Mouse (Mus musculus) right cerebral cortex, postnatal 14 days (tissue): ENCODE results near the gene Il23a.
"Not testable (repeated sequence)": the region's sequence is repeated elsewhere in the genome, so short reads cannot be mapped to it uniquely, and the experiment has no call there.

Source experiments
- DNase-seq: peaks from one replicate; pipeline ENCODE4 v3.0.0; 2022

Gene Il23a

DNA sequence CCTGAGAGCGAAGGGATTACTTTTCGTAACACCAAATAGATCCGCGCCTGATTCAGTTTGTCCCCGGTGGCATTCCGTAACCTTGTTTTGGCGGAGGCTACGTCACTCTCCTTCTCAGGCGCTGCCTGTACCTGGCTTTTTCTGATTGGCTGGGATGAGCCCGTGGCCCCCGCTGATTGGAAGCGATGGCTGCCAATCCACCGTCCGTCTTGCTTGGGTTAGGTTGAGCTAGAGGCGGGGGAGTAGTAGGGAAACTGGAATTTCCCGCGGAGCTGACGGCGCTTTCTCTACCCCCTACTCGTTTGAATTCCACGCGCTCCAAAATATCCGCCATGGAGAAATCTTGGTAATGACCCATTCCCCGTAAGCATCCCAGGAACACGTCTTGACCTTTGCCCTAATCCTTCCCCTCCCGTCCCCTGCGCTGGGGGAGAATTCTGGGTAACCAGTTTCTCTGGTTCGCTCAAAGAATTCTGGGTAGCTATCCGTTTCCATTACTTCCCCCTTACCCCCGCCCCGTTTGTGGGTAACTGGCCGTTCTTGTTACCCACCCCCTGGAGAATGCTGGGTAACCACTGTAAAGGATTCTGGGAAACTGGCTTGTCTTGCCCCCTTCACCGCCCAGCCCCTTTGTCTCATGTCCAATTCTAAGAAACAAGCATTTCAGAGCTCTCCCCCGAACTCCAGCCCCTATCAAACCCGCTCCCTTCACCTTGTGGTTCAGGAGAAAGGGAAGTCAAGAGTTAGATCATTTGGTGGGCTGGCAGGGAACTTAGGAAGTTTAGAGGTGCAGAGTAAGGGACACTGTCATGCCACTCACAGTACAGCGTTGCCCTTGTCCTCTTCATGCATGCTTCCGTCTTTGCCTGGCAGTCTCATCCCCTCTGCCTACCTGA, 4.8 kb upstream of the Il23a start, which contains the start of gene Pan2:
Gene Pan2 (plus strand): TSS at position 210 of the 896 bp plus-strand sequence.
- peak; percentile 98 for DNase-seq

- no peak for DNase-seq
Measured at GRCm38 (mm10) chr10:128302785-128303125, 4.2 kb upstream of the Il23a start.

DNA sequence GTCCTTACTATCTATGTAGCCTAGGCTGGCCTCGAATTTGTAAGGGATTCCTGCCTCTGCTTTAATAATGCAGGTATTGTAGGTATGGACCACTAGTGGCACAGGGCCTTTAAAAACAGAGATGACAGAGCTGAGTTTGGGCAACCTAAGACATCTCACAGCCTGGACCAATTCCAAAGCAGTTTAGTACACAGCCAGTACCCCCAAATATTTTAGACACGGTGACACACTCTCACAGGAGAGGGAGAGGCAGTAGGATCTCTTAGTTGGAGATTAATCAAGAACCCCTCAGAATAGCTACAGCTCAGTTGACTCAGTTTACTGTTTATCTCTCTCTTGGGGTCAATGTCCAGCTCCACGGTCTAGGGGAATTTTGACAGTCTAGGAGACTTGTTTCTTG, 3.8 kb upstream of the Il23a start:
- DNase-seq: no peak

- DNase-seq: no peak
Measured at GRCm38 (mm10) chr10:128298243-128298642, 309 bp downstream of the Il23a start.

- DNase-seq: no peak
Measured at GRCm38 (mm10) chr10:128297622-128298021, 930 bp downstream of the Il23a start.

- no peak for DNase-seq
Measured at GRCm38 (mm10) chr10:128297221-128297620, 1.3 kb downstream of the Il23a start.

- no peak for DNase-seq
Measured at GRCm38 (mm10) chr10:128296370-128297090, 2.0 kb downstream of the Il23a start.

DNA sequence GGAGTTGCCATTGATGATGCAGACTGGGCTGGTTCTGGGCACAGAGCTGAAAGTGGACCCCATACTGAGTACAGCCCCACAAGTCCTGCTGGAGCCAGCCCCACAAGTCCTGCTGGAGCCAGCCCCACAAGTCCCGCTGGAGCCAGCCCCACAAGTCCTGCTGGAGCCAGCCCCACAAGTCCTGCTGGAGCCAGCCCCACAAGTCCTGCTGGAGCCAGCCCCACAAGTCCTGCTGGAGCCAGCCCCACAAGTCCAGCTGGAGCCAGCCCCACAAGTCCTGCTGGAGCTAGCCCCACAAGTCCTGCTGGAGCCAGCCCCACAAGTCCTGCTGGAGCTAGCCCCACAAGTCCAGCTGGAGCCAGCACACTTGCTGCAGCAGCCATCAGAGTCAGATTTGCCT, 8.0 kb downstream of the Il23a start:
- DNase-seq: not testable (repeated sequence)

DNA sequence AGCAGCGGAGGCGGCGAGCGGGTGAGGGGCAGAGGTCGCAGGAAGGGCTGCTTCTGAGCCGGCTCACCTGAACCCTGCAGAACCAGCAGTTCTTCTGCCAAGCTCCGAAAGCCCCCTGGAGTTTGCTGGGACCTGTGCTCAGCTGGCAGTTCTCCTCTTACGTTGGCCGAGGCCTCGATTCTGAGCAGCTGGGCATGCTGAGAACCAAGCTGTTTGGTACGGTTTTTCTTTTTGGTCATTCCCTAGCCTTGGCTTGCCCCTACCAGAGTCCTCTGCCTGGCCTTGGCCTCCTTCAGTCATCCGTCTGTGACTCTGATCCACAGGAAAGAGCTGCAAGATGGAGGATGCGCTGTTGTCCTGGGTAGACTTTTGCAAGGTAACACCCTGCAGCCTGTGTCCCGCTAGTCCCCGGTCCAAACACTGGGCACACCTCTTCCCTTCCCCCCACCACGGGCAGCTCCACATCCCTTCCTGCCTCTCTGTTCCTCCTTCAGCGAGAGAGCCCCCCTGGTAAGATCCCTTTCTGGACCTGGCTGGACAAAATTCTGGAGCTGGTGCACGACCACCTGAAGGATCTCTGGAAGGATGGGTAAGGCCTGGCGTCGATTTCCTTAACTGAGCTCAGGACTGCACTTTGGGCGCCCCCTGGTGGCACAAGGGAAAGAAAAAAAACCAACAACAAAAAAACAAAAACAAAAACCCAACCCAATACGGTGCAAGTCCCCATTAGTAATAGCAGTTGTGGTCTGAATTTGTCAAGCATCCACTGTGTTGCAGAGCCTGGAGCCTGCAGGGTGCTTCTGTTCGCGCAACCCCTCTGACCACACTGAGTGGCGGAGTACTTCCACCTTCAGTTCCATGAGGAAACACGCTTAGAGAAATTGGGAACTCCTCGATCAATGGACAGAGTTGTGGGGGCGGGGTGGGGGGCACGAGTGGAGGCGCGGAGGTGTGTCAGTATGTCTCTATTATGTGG, 14.7 kb downstream of the Il23a start:
- peak; percentile 77 for DNase-seq

DNA sequence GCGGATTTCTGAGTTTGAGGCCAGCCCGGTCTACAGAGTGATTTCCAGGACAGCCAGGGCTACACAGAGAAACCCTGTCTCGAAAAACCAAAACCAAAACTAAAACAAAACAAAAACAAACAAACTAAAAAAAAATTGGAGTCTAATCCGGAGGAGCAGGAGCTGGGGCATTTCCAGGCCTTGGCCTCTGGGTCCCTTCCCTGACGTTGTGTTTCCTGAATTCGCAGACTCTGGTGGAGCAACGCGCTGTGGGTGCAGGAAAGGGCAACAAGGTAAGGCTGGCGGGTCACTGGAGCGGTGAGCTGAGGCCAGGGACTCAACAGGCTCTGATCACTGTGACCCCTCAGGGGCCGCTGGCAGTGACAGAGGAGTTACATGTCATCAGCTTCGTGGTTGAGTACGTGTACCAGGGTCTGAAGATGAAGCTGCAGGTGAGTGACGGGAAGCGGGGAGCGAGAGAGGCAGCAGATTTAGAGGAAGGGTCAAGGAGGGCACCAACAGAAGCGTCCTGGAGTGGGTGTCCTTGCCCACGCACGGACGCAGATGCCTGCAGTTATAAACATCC, 15.6 kb downstream of the Il23a start:
- DNase-seq: no peak

DNA sequence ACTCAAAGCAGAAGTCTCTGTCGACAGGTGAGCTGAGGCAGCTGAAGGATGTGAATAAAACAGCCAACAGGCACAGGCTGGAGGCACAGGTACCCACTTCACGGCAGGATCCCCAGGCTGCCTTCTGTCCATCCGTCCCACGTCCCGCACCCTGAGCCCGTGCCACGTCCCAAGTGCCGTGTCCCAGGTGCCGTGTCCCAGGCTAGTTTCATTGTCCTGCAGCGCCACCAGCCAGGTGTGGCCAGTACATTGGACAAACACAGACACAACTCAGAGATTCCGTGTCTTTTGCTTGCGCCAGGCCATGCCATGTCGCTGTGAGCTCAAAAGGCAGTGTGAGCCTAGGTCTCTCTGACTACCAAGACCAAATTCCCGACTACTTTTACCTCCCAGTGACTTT, 16.9 kb downstream of the Il23a start:
- DNase-seq: no peak

- DNase-seq: no peak
Measured at GRCm38 (mm10) chr10:128280943-128281342, 17.6 kb downstream of the Il23a start.

DNA sequence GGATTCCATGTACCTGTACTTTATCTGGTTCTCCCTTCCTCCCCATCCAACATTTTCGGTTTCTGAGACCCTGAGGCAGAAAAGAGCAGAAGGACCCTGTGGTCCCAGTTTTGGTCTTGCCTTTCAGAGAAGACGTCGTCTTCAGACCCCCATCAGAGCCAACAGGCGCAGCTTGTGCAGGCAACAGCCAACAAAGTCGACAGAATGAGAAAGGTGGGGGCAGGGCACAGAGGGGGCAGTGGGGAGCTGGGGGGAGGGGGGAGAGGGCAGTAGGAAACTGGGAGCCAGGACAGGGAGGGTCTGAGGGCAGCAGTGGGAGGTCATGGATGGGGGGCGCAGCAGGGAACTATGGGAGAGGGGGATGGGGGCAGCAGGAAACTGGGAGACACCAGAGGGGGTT, 20.4 kb downstream of the Il23a start:
- DNase-seq: no peak

DNA sequence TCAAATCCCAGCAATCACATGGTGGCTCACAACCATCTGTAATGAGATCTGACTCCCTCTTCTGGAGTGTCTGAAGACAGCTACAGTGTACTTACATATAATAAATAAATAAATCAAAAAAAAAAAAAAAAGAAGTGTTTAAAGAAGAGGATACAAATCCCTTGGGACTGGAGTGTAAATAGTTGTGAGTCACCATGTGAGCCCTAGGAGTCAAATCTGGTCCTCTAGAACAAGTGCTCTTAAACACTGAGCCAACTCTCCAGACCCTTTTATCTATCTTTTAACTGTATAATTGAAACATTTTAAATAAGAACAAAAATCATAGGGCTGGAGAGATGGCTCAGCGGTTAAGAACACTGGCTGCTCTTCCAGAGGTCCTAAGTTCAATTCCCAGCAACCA, 23.2 kb downstream of the Il23a start:
- not testable (repeated sequence) for DNase-seq

- DNase-seq: not testable (repeated sequence)
Measured at GRCm38 (mm10) chr10:128272819-128273439, 25.6 kb downstream of the Il23a start.

GRCm38 (mm10) chr10:128271883-128272282, 26.7 kb downstream of the Il23a start:
- DNase-seq: no peak

DNA sequence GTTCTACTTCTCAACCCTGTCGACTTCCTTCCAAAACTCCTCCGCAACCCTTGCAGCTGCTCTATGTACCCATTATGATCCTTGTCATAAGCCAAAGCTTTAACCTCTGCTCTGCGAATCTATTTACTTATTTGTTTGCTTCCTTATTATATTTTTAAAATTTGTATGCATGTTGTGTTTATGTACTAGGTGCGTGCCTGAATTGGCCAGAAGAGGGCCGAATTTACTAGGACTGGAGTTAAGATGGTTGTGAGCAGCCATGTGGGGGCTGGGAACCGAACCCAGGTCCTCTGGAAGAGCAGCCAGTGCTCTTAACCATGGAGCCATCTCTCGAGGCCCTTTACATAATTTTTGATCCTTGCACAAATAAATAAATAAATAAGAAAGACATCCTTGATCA, 27.7 kb downstream of the Il23a start:
- DNase-seq: no peak

GRCm38 (mm10) chr10:128270287-128270841, 28.2 kb downstream of the Il23a start, which contains the start of gene Stat2:
Gene Stat2 (plus strand): TSS chr10:128270559.
- DNase-seq: peak; percentile 95

DNA sequence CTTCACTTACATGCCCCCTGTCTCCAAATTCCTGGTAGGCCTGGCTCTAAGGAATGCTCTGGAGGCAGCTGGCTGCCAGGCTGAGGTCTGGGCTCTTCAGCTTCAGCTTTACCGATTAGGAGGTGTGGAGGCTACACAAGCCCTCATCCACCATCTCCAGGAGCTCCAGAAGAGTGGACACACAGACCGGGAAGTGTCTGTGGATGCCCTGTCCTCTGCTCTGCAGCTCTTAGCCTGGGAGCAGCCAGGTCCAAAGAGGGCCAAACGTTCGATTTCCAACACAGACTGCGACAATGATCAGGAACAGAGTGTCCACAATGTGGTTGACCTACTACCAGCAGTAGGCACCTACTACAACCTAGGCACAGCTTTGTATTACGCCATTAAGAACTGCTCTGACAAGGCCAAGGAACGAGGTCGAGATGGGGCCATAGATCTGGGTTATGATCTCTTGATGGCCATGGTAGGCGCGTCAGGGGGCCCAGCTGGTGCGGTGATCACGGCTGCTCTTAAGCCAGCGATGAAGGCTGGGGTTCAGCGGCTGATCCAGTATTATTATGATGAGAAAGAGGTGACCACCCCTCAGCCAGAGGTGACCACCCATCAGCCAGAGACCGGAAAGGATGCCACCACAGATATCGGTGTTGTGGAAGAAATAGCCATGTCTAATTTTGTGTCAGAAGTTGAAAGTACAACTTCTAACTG, 29.2 kb downstream of the Il23a start:
- DNase-seq: no peak

DNA sequence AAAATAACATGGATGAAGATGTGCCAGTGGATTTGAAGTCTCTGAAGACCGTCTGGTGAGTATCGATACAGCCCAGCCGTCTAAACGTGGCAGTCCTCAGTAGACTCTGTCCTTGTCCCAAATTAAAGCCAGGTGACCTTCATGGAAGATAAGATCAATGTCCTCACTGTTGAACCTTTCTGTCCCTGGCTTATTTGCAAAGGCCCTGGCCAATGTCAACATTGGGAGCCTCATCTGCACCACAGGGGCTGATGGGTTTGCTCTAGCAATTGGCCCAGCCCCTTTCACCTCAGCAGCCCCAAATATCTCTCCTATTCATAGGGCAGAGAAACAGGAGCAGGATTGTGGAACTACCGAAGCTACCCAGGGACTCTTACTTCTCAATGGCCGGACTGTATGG, 30.2 kb downstream of the Il23a start, which contains the start of gene Apof:
Gene Apof (plus strand): TSS at position 301 of the 400 bp plus-strand sequence.
- no peak for DNase-seq
